Mouse (Mus musculus): ENCODE results near the gene Ints6. TPM values are rescaled to one million over a fixed set of nuclear protein-coding genes. Genes with fewer than 3 reads are reported as not detected.

Gene Ints6
- total RNA-seq, 2 experiments from 2014 or later = 46.0 to 50.3 TPM

DNA sequence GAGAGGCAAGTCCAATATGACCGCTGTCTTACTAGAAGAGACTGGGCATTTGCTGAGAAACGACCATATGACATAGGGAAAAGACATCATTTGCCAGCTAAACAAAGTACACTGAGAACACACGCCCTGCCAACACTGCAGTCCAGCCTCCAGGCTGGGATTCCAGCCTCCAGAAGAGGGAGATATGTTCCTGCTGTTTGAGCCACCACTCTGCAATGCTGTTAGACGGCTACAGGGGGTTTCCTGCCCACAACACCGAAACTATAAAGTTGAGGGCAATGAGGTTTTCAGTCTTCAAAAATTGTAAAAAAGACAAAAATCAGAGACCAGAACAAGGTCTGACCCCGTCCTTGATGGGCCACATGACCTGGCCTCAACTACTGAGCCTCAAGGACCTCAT lies 121.9 kb downstream of the Ints6 start:
- TF ChIP-seq CTCF (conservative IDR thresholded peaks at IDR 0.05) = peak; percentile 62
- no peak overlapping the region for H3K27ac ChIP-seq
- DNase-seq (ENCODE audit: low spot score in 2 of 2) = no peak
- no peak overlapping the region for H3K4me3 ChIP-seq

DNA sequence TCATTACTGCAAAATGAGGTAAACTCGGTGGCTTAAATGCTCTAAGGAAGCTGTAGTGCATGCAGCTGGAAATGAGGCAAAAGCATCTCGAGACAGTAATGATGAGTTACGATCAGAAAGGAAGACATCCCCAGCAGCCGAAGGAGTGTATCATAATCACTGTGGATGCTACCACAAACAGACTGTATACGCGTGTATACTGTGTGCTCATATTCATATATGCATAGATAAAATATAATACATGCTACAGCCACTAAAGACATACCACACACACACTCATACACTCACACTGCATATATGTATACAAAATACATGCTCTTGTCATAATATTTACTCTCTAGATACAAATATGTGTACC lies 122.6 kb downstream of the Ints6 start:
- H3K27ac ChIP-seq = no peak overlapping the region; the same call in 1 of the 2 replicates
- no peak overlapping the region for H3K4me3 ChIP-seq
- DNase-seq (ENCODE audit: low spot score in 2 of 2) = no peak
- TF ChIP-seq CTCF (conservative IDR thresholded peaks at IDR 0.05) = no peak

DNA sequence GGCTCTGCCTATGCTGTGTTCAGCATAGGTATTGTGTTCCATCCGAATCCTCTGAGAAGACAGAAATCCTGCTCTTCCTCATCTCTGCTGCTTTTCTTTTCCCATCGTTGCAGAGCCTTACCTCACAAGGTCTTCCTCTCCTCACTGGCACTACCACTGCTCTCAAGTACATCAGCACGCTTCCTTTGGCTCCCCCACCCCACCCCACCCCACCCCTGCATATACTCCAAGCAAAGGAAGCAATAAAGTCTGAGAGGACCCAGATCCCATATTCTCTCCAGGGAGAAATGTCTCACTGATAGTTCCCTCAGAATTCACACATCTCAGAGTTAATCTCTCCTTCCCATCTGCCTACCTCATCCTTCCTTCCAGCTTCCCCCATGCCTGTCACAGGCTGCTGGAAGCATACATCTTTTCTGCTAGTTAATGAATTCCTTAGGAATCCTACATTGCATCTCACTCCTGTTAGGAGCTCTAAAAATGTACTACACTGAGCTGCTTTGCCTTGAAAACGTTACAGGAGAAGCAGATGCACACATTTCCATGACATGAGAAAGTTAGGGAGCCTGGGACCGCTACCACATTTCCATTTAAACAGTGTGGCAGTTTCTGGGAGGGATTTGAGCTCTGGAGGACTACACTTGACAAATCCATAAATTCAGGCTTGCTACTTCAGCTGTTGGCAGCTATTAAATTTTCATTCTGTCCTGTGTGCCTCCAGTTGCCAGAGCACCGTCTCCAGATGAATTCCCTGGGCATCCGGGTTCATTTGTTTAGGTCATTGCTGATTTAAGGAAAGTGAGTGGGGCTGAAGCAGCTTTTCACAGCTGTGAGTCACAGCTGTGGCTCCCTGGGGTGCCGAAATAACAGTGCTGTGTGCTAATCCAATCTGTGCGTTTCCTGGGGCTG lies 123.3 kb downstream of the Ints6 start:
- peak in 1 of 2 experiments; percentile 23 for DNase-seq (ENCODE audit: low spot score in 2 of 2)
- no peak for TF ChIP-seq CTCF (conservative IDR thresholded peaks at IDR 0.05)
- Histone ChIP-seq H3K27ac (no peak overlapping the region; the same call in 1 of the 2 replicates), H3K4me3 (no peak overlapping the region)

DNA sequence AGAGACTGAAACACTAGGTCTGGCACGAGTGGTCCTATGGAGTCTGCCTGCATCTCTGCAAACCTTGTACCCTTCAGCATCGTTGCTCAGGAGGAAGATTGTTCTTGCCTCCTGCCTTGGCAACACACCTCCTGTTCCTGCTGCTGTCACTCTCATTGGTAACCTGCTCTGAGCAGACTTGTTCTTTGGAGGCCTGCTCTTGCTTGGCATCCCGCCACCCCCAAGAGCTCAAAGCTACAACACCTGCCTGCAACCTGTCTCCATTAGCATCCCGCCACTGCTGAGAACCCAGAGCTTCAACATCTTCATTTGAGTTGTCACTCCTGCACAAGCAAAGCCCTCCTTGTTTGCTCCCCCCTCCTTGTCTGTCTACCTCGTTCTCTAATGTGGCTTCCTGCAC lies 133.0 kb downstream of the Ints6 start:
- no peak overlapping the region for H3K27ac ChIP-seq
- no peak overlapping the region for H3K4me3 ChIP-seq
- no peak for TF ChIP-seq CTCF (conservative IDR thresholded peaks at IDR 0.05)
- DNase-seq (ENCODE audit: low spot score in 2 of 2) = no peak

Other genes starting within 250 kb of the Ints6 start
- gene Fam124a, start 205.4 kb downstream of the Ints6 start, total RNA-seq (2021) = 10 to 100 TPM; 11.5 to 13.1 TPM
- not detected for gene Gm4131, start 194.2 kb downstream of the Ints6 start, total RNA-seq (2021)
- not detected for gene Serpine3, start 97.5 kb downstream of the Ints6 start, total RNA-seq (2021)
- gene Wdfy2, start 76.5 kb upstream of the Ints6 start, total RNA-seq (2021) = 10 to 100 TPM; 15.2 to 16.5 TPM
- not detected for gene Defb48, start 223.3 kb upstream of the Ints6 start, total RNA-seq (2021)
- gene Defb47, start 236.9 kb upstream of the Ints6 start, total RNA-seq (2021) = not detected

Data from layer of hippocampus, adult 2 months (tissue).